Mouse (Mus musculus) cerebellum, postnatal 4 days (tissue): Measurements from ENCODE around the gene Mrpl51.
"Not testable (repeated sequence)": the region's sequence is repeated elsewhere in the genome, so short reads cannot be mapped to it uniquely, and the experiment has no call there.

ENCODE experiments used
- DNase-seq, 2 experiments: peaks; one replicate each; pipeline ENCODE4 v3.0.0; 2022; ENCODE audit warnings: low spot score in 2 of 2, mixed read lengths in 1 of 2

Gene Mrpl51

DNA sequence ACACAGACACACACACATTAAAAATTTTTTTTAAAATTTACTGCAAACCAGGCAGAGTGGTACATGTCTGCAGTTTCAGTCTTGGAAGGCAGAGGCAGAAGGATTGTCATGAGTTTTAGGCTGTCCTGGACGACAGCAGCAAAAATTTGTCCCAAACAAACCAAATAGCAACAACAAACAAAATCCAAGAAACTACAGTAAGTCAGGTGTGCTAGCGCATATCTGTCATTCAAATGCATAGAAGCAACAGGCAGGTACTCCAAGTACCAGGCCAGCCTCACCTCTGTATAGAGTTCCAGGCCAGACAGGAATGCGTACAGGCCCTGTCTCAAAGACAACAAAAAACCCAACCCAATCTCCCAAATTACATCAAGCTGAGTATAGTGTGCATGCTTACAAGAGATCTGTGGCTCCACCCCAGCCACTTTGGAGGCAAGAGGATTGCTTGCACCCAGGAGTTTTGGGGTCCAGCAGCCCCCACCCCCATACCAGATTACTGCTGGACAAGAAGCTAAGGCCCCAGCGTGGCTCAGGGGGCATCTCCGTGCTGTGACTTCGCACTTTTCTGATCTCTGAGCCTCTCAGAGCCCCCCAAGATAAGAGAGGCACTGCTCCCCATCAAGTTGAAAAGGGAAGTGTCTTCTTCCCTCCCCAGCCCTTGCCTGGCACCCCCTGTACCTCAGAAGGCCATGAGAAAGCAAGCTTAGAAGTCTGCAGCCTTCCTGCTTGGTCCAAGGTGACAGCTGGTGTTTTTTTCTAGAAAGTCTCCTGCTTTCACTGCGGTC lies 31.6 kb upstream of the Mrpl51 start:
- DNase-seq = no peak

DNA sequence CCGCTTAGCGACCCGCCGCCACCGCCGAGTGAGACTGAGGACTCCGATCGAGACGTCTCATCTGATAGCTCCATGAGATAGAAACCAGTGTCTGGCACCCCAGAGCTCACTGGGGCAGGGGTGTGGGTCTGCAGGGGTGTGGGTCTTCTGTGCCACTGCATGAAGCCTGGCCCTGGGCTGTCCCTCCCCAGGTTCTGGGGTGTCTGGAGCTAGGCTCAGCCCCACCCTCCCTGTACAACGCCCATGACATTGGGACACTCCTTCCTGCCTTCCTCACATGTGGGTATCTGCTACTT lies 31.1 kb upstream of the Mrpl51 start:
- no peak for DNase-seq

DNA sequence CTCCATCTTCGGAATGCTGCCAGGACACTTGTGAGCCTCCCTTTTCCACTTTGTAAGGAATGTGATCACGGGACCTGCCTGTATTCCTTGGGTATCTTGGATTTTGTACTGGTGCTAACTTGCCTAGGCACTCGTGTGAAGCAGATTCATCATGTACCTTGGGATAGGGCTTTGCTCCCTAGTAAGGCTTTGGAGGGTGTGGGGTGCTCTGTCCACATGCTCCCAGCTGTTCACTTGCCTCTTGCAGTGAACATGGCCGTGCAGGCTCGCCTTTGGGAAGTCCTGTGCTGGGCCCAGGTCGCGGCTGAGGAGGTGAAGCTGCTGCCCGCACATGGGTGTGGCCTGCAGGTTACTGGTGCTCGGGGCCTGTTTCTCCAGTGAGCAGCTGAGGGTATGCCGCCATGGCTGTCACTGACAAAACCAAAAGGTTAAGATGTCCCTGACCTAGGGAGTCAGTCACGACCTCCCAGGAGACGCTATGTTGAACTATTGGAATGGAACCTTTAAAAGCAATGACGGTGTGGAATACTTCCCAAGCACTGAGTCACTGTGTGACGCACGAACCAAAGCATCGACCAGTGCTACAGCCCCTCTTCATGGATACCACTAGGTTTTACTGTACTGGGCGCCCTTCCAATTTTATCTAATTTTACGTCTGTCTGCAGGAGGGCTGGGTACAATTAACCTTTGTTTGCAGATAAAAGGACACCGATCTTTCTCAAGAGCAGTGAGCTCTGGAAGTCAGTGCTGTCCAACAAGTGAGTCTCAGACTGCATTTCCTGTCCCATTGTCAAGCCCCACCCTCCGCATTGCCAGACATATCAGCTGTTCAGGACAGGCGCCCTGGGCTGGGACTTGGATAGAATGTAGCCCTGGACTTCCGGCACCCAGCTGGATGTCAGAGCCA lies 30.5 kb upstream of the Mrpl51 start:
- no peak for DNase-seq

DNA sequence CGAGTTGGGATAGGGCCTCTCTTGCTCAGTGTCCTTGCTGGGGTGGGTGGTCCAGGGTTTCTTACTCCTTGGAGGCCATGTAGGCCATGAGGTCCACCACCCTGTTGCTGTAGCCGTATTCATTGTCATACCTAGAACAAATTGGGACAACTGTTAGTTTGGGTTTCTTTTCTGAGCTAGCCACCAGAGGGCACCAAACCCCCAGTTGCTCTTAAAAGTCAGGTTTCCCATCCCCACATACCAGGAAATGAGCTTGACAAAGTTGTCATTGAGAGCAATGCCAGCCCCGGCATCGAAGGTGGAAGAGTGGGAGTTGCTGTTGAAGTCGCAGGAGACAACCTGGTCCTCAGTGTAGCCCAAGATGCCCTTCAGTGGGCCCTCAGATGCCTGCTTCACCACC lies 29.6 kb upstream of the Mrpl51 start:
- DNase-seq = peak in 1 of 2 experiments; percentile 75

DNA sequence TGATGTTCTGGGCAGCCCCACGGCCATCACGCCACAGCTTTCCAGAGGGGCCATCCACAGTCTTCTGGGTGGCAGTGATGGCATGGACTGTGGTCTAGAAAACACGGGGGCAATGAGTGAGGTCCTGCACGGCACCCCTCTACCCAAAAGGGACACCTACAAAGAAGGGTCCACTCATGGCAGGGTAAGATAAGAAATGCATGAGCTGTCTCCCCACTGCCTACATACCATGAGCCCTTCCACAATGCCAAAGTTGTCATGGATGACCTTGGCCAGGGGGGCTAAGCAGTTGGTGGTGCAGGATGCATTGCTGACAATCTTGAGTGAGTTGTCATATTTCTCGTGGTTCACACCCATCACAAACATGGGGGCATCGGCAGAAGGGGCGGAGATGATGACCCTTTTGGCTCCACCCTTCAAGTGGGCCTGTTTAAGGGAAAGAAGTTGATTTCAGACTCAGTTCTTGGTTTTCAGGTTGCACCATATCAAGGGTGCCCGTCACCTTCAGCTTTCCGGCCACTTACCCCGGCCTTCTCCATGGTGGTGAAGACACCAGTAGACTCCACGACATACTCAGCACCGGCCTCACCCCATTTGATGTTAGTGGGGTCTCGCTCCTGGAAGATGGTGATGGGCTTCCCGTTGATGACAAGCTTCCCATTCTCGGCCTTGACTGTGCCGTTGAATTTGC lies 28.8 kb upstream of the Mrpl51 start:
- DNase-seq = not testable (repeated sequence)

DNA sequence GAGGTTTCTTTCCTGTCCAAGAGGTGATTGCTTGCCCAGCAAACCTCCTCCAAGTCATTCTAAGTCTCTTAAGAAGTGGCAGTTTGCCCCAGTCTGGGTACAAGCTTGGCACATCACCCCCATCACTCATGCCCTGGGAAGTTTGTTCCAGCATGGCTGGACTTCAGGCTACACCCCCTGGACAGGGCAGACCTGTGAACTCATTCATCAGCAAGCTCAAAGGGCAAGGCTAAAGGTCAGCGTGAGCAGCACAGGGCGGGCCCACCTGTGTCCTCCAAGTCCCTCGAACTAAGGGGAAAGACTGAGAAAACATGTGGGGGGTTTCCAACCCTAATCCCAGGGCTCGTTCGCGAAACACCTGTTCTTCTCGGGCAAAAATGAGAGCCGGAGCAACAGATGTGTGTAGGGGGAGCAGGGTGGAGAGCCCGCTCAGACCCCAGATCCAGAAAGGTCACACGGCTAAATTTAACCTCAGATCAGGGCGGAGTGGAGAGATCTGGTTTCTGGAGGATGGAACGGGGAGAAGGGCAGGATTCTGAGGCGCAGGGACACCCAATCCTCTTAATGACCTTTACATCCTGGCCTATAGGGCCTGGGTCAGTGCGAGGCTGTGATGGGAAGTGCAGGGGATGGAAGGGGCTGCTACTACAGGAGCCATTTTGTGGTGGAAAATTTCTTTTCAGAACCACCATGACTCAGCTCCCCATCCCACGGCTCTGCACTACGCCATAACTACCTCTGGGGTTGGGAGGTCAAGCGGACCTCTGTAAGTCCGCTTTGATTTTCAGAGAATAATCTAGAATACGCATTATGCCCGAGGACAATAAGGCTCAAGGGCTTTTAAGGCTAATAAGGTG lies 27.6 kb upstream of the Mrpl51 start:
- DNase-seq = no peak

DNA sequence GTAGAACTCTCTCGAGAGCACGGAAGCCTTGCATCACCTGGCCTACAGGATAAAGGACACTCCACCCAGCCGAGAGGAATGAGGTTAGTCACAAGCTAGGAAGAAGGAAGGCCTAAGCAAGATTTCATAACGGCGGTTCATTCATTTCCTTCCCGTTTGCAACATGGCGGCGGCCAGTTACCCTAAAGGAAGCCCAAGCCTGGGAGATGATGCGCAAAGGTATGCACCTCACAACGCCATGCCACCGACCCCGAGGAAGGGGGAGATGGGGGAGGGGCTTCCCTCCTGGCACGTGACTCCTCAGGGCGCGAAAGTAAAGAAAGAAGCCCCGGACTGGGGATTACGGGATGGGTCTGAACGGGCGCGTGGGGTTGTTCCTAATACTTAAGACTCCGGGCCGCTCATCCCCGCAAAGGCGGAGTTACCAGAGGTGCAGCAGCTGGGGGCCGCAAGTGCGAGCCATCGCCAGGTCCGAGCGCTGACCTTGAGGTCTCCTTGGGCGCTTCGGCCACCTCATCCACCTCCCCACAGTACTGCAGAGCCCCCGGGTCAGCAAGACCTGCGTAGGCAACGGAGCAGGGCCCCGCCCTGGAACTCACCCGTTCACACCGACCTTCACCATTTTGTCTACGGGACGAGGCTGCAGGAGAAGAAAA lies 26.8 kb upstream of the Mrpl51 start:
- DNase-seq = peak in 1 of 2 experiments; percentile 64

DNA sequence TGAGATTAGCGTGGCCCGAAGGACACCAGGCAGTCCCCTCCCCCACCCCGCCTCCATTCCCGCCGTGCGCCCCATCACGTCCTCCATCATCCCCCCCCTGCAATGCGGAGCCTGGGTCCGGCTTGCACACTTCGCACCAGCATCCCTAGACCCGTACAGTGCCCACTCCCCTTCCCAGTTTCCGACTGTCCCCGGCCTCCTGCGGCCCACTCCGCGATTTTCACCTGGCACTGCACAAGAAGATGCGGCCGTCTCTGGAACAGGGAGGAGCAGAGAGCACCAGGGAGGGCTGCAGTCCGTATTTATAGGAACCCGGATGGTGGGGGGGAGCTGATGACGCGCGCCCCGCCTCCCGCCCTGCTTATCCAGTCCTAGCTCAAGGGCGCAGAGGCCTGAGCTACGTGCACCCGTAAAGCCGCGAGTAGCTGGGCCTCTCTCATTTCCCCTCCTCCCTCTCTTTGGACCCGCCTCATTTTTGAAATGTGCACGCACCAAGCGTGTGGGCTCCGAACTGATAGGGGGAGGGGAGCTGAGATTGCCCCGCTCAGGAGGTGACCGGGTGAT lies 26.2 kb upstream of the Mrpl51 start:
- DNase-seq = peak; percentile 89 to 97

DNA sequence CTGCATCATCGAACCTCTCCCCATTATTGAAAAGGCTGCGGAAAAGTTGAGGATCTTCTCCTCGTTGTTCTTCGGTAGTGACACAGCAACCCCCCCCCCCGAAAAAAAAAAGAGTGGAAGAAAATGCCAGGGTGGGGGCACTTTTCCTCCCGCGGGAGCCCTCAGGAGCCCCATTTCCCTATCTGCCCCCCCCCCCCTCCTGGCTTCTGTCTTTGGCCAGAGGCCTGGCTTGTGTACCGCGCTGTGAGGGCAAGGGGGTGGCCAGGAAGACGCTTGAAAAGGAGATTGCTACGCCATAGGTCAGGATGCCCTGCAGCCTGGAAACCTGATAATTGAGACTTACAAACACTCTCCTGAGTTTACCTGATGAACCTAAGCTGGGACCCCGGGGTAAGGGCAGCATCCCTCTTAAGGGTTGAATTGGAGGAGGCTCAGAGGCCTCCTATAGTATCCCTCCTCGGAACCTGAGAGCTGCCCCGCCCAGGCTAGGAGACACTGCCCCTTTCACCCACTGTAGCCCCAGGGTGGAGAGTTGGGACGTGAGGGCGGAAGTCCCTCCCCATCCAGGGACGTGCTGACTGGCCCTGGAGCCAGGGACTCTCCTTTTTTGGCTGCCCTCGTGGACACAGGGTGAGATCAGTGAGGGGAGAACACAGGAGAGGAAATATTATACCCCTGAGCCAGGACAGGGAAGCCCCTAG lies 25.4 kb upstream of the Mrpl51 start, which contains the start of gene Gapdh:
TSS of gene Gapdh (minus strand) at position 417 of the 701 bp plus-strand sequence.
- peak in 1 of 2 experiments; percentile 47 for DNase-seq

DNA sequence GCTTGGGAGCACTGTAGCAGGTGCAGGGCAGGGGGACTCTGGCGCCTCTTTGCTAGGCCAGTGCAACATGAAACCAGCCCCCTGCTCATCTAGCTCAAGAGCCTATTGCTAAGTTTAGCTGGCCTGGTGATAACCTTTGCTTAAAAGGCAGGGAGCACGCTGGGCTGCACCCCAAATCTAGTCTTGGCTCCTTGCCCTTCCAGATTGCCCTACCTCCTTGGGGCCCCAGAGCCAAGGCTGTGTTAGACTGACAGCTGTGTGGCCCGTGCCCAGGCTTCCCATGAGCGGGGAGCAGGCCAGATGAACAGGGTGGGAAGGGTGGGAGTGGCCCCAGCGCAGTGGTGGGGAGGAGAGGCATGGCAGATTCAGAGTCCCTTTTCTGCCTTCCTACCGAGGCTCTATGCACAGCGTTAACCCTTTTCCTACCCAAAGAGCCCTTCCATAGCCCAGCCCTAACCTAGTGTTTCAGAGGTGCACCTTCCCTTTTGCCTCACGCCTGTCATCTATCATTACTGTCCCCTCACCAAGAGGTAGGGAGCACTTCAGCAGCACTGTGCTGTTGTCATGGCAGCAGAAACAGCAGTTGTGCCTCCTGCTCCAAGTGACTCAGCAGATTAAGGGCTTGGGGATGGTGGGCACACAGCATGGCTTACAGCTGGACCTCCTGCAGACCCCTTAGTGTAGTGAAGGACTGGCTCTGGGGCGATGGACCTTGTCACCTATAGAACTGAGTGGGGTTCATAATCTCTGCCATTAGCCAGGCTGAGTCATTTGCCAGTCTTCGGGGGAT lies 24.5 kb upstream of the Mrpl51 start:
- DNase-seq = no peak

DNA sequence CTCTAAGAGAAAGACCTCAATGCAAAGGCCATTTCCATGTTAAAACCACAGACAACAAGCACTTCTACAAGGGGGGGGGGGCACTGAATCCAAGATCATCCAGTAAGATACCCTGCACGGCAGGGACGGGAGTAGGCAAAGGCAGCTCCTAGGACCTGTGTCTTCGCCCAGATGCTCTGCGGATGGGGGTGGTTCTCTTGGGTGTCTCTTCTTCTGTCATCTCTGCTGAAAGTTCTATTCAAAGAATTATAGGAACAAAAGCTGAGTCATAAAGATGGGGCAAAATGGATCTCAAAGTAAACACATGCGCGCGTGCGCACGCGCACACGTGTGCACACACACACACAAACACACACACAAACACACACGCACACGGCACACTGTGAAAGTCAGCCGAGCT lies 23.5 kb upstream of the Mrpl51 start:
- DNase-seq = no peak

DNA sequence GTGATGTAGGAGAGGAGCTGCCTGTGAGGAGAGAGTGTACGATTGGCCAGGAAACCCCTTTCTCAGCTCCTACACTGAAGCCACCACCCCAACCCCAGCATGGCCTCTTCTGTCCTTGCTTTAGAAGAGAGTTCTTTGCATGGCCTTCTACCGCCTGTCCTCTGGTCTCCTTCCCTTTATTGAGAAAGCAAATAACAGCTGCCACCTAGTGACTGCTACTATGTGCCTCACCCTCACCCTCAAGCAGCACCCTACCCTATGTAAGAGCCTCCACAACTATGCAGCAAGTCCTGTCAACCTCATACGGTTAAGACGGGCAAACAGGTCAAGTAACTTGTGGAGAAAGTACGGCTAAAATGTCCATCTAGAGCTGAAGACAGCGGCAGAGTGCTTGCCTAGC lies 21.4 kb upstream of the Mrpl51 start:
- no peak for DNase-seq

DNA sequence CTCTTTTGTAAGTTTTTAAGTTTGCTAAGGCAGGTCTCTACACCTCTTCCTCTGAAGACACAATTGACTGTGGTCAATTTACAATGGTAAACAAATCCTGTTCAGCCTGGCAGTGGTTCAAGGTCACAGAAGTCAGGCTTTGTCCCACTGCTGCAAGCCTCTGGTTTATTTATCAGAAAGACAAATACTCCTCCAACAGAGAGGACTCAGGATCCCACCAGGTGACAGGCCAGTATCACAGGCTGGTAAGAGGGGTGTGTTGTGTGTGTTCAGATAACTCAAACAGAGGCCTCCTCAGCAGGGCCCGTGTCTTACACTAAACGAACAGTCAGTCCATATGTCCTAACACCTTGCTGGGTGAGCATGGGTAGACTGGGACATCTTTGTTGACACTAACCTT lies 19.1 kb upstream of the Mrpl51 start:
- no peak for DNase-seq

DNA sequence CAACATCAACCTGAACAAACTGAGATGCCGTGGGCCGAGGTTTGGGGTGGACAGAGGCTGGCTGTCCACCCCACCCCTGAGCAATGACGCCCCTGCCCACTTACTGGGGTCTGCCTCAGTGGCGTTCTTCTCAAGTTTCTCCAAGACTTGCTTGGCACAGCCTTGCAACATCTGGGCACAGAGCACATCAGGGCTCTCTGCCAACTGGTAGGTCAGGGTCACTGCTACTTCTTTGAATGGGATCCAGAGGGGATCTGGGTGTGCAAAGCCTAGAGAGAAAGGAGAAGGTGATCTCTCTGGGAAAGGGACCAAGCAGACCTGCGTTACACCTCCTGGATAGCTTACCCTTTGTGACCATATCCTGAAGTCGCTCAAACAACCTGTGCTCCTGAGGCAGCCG lies 18.3 kb upstream of the Mrpl51 start:
- no peak for DNase-seq

DNA sequence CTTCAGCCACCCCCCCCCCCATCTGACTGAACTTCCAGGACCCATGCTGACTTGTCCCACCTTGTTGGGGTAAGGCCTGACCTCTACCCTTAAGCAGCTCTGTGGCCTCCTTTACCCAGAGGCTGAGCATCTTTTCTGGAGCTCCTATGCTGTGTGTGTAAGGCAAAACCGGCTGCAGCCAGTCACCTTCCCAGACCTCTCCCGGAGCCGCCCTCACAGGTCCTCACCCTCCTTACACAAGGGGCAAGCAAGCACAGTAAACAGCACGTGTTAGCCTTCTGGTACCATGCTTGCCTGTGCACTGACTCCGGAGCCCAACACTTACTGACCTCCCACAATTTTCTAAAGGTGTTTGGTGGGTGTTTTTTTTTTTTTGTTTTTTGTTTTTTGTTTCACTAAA lies 16.1 kb upstream of the Mrpl51 start:
- no peak for DNase-seq

DNA sequence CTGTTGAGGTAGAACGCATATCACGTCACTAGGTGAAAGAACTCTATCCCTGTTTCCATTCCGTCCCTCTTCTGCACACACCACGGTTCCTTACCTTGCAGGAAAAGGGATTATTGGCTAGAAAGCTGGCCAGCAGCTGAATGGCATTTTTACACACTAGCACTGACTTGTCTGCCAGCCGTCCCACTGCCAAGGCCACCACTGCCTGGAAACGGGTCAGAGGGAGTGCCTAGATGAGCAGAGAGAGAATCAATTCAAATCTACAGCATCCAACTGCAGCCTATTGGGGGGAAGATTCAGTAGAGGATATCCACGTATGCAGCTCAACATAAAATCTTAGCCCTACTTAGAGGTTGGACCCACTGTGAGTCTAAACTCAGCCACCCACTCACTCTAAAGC lies 12.0 kb upstream of the Mrpl51 start:
- no peak for DNase-seq

DNA sequence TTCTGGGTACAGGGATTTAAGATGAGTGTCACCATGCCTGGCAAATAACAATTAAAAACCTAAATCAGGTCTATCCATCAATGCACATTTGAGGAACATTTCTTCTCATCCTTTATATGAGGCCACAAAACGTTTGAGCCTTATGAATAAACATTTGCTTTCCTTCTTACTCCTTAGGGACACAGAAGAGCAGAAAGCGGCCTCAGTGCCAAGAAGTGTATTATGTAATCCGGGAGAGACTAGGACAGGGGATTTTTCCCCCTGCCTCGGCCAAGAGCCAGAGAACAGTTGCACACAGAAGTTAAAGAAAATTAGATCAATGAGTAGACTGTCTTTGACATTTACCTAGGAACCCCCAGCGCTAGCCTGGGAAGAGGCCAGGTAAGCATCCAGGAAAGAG lies 9.5 kb upstream of the Mrpl51 start:
- no peak for DNase-seq

DNA sequence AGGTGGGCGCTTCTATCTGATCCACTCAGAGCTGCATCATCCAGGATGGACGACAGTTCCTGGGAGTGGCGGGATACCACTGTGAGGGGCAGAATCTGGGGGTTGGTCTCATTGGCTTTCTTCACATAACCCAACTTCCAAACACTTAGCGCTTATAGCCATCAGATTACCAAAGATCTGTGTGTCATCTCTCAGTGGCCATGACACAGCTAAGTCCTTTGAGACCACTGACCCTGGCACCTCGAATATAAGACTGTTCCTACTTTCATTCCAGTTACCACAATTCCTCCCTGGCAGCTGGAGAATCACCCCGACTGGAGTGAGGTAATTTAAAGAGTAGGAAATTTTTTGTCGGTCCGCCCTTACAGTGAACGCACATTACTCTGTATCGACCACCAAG lies 5.4 kb upstream of the Mrpl51 start:
- no peak for DNase-seq

DNA sequence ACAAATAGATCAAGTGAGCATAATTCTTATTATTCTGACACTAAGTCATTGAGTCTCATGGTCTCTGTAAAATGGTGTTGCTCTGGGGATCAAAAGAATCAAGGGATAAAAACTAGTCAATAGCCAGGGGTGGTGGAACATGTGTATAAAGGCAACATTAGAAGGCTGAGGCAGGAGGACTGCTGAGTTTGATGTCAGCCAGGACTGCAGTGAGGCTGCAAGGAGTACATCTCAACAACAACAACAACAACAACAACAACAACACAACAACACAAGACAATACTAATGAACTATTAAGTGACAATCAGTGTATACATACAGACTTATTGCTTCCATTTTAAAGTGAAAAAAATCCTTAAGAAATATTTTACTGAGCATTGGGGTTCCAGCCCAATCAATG lies 785 bp upstream of the Mrpl51 start:
- DNase-seq = no peak
